Mouse (Mus musculus): Measurements from ENCODE around the gene Mchr1. TPM values are rescaled to one million over a fixed set of nuclear protein-coding genes. Genes with fewer than 3 reads are reported as not detected.
"Not testable (repeated sequence)": the region's sequence is repeated elsewhere in the genome, so short reads cannot be mapped to it uniquely, and the experiment has no call there.

Mchr1 gene
- polyA plus RNA-seq, 1 experiment from 2014 or later: 0.05 TPM

DNA sequence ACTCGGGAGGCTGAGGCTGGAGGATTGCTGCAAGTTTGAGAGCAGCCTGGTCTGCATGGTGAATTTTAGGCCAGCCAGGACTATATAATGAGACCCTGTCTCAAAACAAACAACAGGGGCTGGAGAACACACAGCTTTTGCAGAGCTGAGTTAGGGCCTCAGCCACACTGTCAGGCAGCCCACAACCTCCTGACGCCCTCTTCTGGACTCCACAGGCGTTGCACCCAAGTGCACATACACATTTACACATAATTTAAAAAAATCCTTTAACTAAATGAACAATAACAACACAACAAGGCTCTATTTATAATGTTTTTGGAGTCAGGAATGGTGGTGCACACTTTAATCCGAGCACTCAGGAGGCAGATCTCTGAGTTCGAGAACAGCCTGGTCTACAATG lies 36.9 kb upstream of the Mchr1 start:
- H3K27me3 ChIP-seq: no peaks in the 10 kb centered on the region
- ChIA-PET POLR2A (no interaction called here), CTCF (interaction anchor here (1.0 to 3.6 kb wide), 5 partner anchors 43 to 486 kb away, joined by 3 to 11 read pairs (median 3); no protein-coding TSS in a partner anchor)
- TF ChIP-seq CTCF (IDR thresholded peaks at IDR 0.05): no peak
- no peak for ATAC-seq
- DNase-seq (ENCODE audit: low read depth, low spot score): no peak
- in situ Hi-C loops (cut with MboI; ENCODE audit: low pct_unique_long_range_greater_than_20kb): loop anchor here (5.0 kb wide), 2 partner anchors 126 to 171 kb away; no protein-coding TSS in a partner anchor

DNA sequence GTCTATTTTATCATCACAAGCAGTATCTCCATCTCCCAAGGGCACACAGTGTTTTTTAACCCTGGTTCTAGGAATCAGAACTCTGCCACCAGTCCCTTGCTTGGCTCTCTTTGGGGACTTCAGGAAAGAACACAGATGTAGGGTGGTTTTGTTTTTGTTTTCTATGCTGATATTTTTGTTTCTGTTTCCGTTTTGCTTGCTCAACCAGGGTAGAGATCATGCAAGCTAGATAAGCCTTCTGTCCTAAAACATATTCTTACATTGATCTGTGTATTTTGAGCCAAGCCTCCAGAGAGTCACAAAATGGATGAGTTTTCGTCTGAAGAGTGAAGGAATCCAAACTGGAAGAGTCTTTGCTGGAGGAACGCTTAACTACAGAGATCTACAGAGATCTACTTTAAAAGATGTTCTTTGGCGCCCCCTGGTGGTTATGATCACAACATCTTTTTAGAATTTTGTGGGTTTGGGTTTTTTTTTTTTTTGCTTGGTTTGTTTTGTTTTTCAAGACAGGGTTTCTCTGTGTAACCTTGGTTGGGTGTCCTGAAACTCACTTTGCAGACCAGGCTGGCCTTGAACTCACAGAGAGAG lies 35.8 kb upstream of the Mchr1 start:
- ChIA-PET POLR2A (interaction anchor here (0.7 kb wide), 1 partner anchor 161 kb away, joined by 4 read pairs; no protein-coding TSS in a partner anchor), CTCF (interaction anchor here (1.0 to 3.6 kb wide), 4 partner anchors 42 to 487 kb away, joined by 3 to 11 read pairs (median 3); no protein-coding TSS in a partner anchor)
- in situ Hi-C loops (cut with MboI; ENCODE audit: low pct_unique_long_range_greater_than_20kb): loop anchor here (5.0 kb wide), 2 partner anchors 127 to 172 kb away; no protein-coding TSS in a partner anchor
- DNase-seq (ENCODE audit: low read depth, low spot score) (no peak), ATAC-seq (no peak)
- H3K27me3 ChIP-seq: no peaks in the 10 kb centered on the region
- peak; percentile 54 for TF ChIP-seq CTCF (IDR thresholded peaks at IDR 0.05)

DNA sequence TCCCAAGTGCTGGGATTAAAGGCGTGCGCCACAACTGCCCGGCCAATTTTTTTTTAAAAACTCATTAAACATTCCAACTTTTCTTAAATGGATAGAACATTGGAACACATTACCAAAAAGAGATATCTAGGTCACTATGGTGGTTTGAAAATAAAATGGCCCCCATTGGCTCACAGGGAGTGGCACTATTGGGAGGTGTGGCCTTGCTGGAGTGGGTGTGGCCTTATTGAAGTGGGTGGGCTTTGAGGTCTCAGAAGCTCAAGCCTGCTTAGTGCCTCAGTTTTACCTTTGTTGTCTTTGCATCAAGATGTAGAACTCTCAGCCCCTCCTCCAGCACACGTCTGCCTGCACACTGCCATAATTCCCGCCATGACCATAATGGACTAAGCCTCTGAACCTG lies 32.8 kb upstream of the Mchr1 start:
- TF ChIP-seq CTCF (IDR thresholded peaks at IDR 0.05): no peak
- ATAC-seq (no peak), DNase-seq (ENCODE audit: low read depth, low spot score) (no peak)
- ChIA-PET CTCF (no interaction called here), POLR2A (no interaction called here)
- in situ Hi-C loops (cut with MboI; ENCODE audit: low pct_unique_long_range_greater_than_20kb): no loop called here
- H3K27me3 ChIP-seq: no peaks in the 10 kb centered on the region

DNA sequence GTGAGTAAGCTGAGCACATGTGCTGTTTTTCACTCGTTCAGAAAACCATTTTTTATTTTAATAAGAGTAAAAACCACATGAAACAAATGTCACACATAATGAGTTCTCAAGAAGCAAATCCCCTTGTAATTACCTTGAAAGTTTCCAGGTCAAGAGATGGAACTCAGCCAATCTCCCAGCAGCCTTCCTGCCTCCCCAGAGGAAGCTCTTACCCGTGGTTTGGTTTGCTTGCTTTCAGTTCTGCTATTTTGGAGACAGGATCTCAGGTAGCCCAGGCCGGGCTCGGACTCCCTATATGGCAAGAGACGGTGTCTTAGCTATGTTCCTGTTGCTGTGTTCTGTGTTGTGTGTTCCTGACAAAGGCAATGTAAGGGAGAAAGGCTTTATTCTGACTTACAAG lies 24.8 kb upstream of the Mchr1 start:
- no peak for ATAC-seq
- in situ Hi-C loops (cut with MboI; ENCODE audit: low pct_unique_long_range_greater_than_20kb): no loop called here
- TF ChIP-seq CTCF (IDR thresholded peaks at IDR 0.05): no peak
- no peaks in the 10 kb centered on the region for H3K27me3 ChIP-seq
- DNase-seq (ENCODE audit: low read depth, low spot score): no peak
- ChIA-PET CTCF (interaction anchor here (1.1 kb wide), 1 partner anchor 13 kb away, joined by 3 read pairs; no protein-coding TSS in a partner anchor), POLR2A (interaction anchor here (0.5 kb wide), 1 partner anchor 160 kb away, joined by 3 read pairs; no protein-coding TSS in a partner anchor)

DNA sequence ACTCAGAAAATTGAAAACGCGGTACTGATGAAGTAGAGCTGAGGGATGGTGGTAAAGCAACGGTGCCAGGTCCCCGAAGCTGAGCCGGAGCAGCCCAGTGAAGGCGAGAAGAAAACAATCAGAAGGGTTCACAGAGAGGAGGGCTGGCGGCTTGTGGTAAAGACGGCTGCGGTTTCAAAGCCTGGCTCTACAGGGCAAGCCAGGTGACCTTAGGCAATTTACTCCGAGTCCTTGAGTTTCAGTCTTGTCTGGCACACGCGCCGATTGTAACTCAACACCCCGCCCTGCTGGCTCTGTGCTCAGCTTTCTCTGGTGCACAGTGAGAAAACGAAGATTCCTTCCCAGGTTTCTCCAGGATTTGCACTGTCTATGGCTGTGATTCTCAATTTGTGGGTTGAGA lies 22.3 kb upstream of the Mchr1 start:
- ATAC-seq: no peak
- H3K27me3 ChIP-seq: no peaks in the 10 kb centered on the region
- CTCF ChIA-PET: interaction anchor here (1.0 kb wide), 1 partner anchor 15 kb away, joined by 3 read pairs; no protein-coding TSS in a partner anchor
- in situ Hi-C loops (cut with MboI; ENCODE audit: low pct_unique_long_range_greater_than_20kb): no loop called here
- no peak for DNase-seq (ENCODE audit: low read depth, low spot score)
- POLR2A ChIA-PET: no interaction called here
- no peak for TF ChIP-seq CTCF (IDR thresholded peaks at IDR 0.05)

DNA sequence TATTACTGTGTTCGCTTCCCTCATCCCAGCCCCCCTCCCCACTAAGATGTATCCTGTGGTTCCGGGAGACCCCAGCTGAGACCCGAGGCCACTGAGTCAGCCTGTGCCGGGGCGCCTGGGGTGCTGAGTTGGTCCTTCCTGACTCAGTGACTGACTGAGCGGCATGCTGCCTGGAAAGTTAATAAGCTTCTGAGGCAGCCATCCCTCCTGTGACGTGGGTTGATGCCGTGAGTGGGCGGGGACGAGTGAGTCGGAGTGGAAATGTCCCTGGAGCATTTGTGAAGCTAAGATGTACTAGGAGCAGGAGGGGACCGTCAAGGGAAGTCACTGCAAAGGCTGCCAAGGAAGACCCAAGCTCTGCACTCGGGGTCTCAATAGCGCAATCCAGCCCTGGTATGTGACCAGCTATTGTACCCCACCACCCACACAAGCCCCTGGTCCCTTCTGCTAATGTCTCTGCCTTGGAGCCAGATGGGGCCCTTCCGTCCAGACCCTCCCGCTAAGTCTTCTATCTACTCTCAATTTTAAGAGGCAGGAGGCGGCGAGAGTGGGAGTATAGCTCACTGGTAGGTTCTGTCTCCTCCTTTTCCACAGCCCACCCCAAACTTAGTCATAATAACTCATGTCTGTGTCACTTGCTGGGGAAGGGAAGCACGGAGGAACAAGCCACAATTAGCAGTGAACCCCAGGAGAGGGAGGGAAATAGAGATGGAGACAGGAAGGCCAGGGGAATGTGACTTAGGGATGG lies 18.2 kb upstream of the Mchr1 start:
- CTCF ChIA-PET: interaction anchor here (0.8 kb wide), 1 partner anchor 9 kb away, joined by 3 read pairs; no protein-coding TSS in a partner anchor
- POLR2A ChIA-PET: interaction anchor here (0.6 kb wide), 1 partner anchor 23 kb away, joined by 3 read pairs; no protein-coding TSS in a partner anchor
- in situ Hi-C loops (cut with MboI; ENCODE audit: low pct_unique_long_range_greater_than_20kb): no loop called here
- TF ChIP-seq CTCF (IDR thresholded peaks at IDR 0.05): no peak
- no peaks in the 10 kb centered on the region for H3K27me3 ChIP-seq
- ATAC-seq (no peak), DNase-seq (ENCODE audit: low read depth, low spot score) (no peak)

DNA sequence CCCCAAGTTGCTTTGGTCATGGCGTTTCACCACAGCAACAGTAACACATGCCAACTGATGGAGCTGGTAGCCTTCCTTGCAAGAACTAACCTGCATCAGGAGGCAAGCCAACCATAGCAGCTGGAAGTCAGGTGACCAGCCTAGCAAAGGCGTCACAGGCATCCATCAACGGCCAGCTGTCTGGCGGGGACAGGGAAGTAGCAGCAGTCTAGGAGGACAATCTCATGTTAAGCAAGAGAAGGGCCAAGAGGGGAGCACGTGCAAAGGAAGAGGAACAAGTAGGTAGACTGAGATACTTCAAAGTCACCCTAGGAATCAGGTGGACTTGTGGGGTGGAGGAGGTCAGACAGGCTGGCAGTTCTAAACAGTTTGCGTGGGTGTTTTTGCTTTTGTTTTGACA lies 16.2 kb upstream of the Mchr1 start:
- TF ChIP-seq CTCF (IDR thresholded peaks at IDR 0.05): no peak
- POLR2A ChIA-PET: no interaction called here
- CTCF ChIA-PET: no interaction called here

DNA sequence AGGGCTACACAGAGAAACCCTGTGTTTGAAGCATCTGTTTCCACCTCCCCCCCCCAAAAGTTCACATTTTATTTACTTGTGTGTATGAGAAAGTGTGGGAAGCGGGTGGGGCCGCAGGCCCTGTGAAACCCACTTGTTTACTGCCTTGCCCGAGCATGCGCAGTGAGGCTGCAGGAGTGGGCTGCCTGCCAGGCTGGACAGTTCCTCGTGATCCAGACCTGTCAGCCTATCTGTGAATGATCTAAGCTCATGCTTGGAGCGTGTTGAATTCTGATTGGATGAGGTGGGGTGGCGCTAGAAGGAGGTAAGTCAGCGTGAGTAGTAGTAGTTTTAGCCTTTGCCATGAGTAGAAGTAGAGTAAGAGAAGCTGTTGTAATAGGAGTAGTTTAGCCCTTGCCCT lies 15.2 kb upstream of the Mchr1 start:
- POLR2A ChIA-PET: interaction anchor here (0.6 kb wide), 1 partner anchor 289 kb away, joined by 5 read pairs; no protein-coding TSS in a partner anchor
- CTCF ChIA-PET; DNase-seq (ENCODE audit: low read depth, low spot score); in situ Hi-C loops (cut with MboI; ENCODE audit: low pct_unique_long_range_greater_than_20kb); H3K27me3 ChIP-seq; ATAC-seq: not testable (repeated sequence)

More for the DNA sequence above, 16.2 kb upstream of the Mchr1 start:
- in situ Hi-C loops (cut with MboI; ENCODE audit: low pct_unique_long_range_greater_than_20kb): no loop called here
- DNase-seq (ENCODE audit: low read depth, low spot score) (no peak), ATAC-seq (no peak)
- H3K27me3 ChIP-seq: no peaks in the 10 kb centered on the region

DNA sequence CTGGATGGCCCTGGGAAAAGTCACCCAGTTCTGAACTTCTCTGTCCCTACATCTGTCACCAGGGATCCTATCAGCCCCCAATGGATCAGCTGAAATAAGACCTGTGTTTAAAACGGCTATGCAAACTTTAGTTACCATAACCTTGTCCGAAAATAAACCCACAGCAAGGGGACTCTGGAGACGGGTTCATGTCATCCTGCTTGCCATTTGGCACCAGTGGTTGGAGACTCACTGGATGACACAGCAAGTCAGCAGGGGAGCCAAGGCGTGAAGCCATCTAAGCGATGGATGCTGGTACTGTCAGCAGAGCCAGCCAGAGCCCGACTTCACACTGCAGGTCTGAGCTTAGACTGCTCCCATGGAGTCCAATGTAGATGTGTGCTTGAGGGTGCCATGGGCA lies 13.9 kb upstream of the Mchr1 start:
- in situ Hi-C loops (cut with MboI; ENCODE audit: low pct_unique_long_range_greater_than_20kb): no loop called here
- POLR2A ChIA-PET: no interaction called here
- ATAC-seq: no peak

DNA sequence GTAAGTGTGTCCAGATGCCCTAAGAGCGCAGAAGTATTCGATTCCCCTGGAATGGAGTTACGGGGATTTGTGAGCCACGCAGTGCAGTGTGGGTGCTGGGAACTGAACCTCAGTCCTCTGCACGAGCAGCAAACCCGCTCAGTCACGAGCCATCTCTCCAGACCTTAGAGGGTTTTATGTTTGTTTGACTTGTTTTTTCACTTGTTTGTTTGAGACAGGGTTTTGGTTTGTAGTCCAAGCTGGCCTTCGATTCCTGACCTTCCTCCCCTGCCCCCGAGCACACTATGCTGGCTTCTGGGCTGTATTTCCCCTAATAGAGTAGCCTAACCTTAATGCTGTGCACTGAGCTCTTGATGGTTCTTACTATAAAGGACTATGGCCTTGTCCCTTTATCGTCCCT lies 10.3 kb upstream of the Mchr1 start:
- DNase-seq (ENCODE audit: low read depth, low spot score): no peak
- no peak for TF ChIP-seq CTCF (IDR thresholded peaks at IDR 0.05)
- ATAC-seq: no peak
- ChIA-PET POLR2A (no interaction called here), CTCF (no interaction called here)
- in situ Hi-C loops (cut with MboI; ENCODE audit: low pct_unique_long_range_greater_than_20kb): no loop called here
- no peaks in the 10 kb centered on the region for H3K27me3 ChIP-seq

More for the DNA sequence above, 13.9 kb upstream of the Mchr1 start:
- H3K27me3 ChIP-seq: no peaks in the 10 kb centered on the region
- TF ChIP-seq CTCF (IDR thresholded peaks at IDR 0.05): no peak
- no peak for DNase-seq (ENCODE audit: low read depth, low spot score)
- CTCF ChIA-PET: interaction anchor here (1.2 kb wide), 1 partner anchor 43 kb away, joined by 3 read pairs; no protein-coding TSS in a partner anchor

DNA sequence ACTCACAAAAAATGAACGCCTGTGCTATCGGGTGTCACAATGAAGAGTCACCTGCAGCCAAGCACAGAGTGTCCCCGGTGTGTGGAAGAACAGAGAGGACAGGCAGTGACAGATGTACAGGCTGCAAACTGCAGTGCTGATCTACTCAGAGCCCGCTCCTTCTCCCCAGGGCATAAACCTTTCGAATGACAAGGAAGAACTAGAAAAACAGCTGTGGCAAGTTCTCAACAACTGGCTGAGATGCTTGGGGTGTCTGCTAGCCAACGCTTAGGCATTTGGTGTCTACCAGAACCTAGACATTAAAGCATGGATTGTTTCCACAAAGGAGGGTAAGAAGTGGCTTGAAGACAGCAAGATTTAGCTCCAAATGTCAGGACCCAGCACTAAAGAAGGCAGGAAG lies 9.6 kb upstream of the Mchr1 start:
- ATAC-seq: no peak
- ChIA-PET POLR2A (no interaction called here), CTCF (interaction anchor here (1.0 to 1.4 kb wide), 2 partner anchors 8 to 15 kb away, joined by 3 read pairs; no protein-coding TSS in a partner anchor)
- no peak for TF ChIP-seq CTCF (IDR thresholded peaks at IDR 0.05)
- no peaks in the 10 kb centered on the region for H3K27me3 ChIP-seq
- in situ Hi-C loops (cut with MboI; ENCODE audit: low pct_unique_long_range_greater_than_20kb): no loop called here
- no peak for DNase-seq (ENCODE audit: low read depth, low spot score)

All from Patski (cell line).